Mouse (Mus musculus): Measurements from ENCODE around the gene Utrn. TPM values are rescaled to one million over a fixed set of nuclear protein-coding genes. Genes with fewer than 3 reads are reported as not detected.

Gene Utrn
- 34.1 and 36.9 TPM in 2 replicates for polyA plus RNA-seq (2012; rRNA removed)
- 76.0 and 82.2 TPM in 2 replicates for polyA plus RNA-seq (2014; fragmentation: Nextera tagmentation; extraction: Ambion mirVana)

GRCm38 (mm10) chr10:12869029-12869671, at the start of gene Utrn:
Gene Utrn, minus strand, starts transcription at chr10:12869365.
- Histone ChIP-seq H3K4me2 (replicated peaks; ENCODE audit: low read depth, low read length, severe bottlenecking) (peak within 1 kb of the TSS; percentile 83), H3K4me1 (ENCODE audit: control insufficient read depth, insufficient read depth, low read length) (peaks cover 4% of the 10 kb centered on the region; the same call in 1 of the 2 replicates), H3K27ac (replicated peaks; ENCODE audit: low read depth, low read length) (peak within 1 kb of the TSS; percentile 90), H3K4me3 (replicated peaks; ENCODE audit: low read length) (peak within 1 kb of the TSS; percentile 74), H3K9ac (ENCODE audit: low read depth, low read length, severe bottlenecking) (peak within 1 kb of the TSS; percentile 88), H3K36me3 (ENCODE audit: control insufficient read depth, insufficient read depth, low read length) (no peaks in the 10 kb centered on the region), H3K9me3 (ENCODE audit: control insufficient read depth, low read length) (no peaks in the 10 kb centered on the region), H3K27me3 (ENCODE audit: control insufficient read depth, insufficient read depth, low read length) (no peaks in the 10 kb centered on the region)
- peak; percentile 56; the same call in 1 of the 2 replicates for TF ChIP-seq POLR2A (IDR thresholded peaks at IDR 0.05; ENCODE audit: borderline replicate concordance, extremely low read depth, insufficient read depth, insufficient read length)
- ATAC-seq (ENCODE audit: low FRiP score, low read depth) (peak; percentile 92), DNase-seq (ENCODE audit: low spot score) (peak; percentile 85)
- WGBS = 0% methylated on average over 50 of the region's 77 CpGs

GRCm38 (mm10) chr10:12917626-12918025, 48.5 kb upstream of the Utrn start:
- 59% methylated on average over 1 of the region's 1 CpGs for WGBS
- ATAC-seq (ENCODE audit: low FRiP score, low read depth) (no peak), DNase-seq (ENCODE audit: low spot score) (no peak)
- no peak overlapping the region for H3K27ac ChIP-seq (replicated peaks; ENCODE audit: low read depth, low read length)
- no peak for TF ChIP-seq POLR2A (IDR thresholded peaks at IDR 0.05; ENCODE audit: borderline replicate concordance, extremely low read depth, insufficient read depth, insufficient read length)
- no peak overlapping the region for H3K4me3 ChIP-seq (replicated peaks; ENCODE audit: low read length)
- H3K9me3 ChIP-seq (ENCODE audit: control insufficient read depth, low read length) = no peaks in the 10 kb centered on the region
- no peaks in the 10 kb centered on the region for H3K36me3 ChIP-seq (ENCODE audit: control insufficient read depth, insufficient read depth, low read length)
- H3K9ac ChIP-seq (ENCODE audit: low read depth, low read length, severe bottlenecking) = no peak overlapping the region
- no peak overlapping the region for H3K4me2 ChIP-seq (replicated peaks; ENCODE audit: low read depth, low read length, severe bottlenecking)
- H3K27me3 ChIP-seq (ENCODE audit: control insufficient read depth, insufficient read depth, low read length) = no peaks in the 10 kb centered on the region
- H3K4me1 ChIP-seq (ENCODE audit: control insufficient read depth, insufficient read depth, low read length) = no peaks in the 10 kb centered on the region

GRCm38 (mm10) chr10:12916376-12916775, 47.2 kb upstream of the Utrn start:
- 87% methylated on average over 6 of the region's 6 CpGs for WGBS
- no peak for ATAC-seq (ENCODE audit: low FRiP score, low read depth)
- no peak for DNase-seq (ENCODE audit: low spot score)
- Histone ChIP-seq H3K27me3 (ENCODE audit: control insufficient read depth, insufficient read depth, low read length) (no peaks in the 10 kb centered on the region), H3K4me1 (ENCODE audit: control insufficient read depth, insufficient read depth, low read length) (peaks cover 3% of the 10 kb centered on the region; the same call in 1 of the 2 replicates), H3K36me3 (ENCODE audit: control insufficient read depth, insufficient read depth, low read length) (no peaks in the 10 kb centered on the region), H3K9ac (ENCODE audit: low read depth, low read length, severe bottlenecking) (no peak overlapping the region), H3K4me2 (replicated peaks; ENCODE audit: low read depth, low read length, severe bottlenecking) (no peak overlapping the region), H3K9me3 (ENCODE audit: control insufficient read depth, low read length) (no peaks in the 10 kb centered on the region), H3K4me3 (replicated peaks; ENCODE audit: low read length) (no peak overlapping the region), H3K27ac (replicated peaks; ENCODE audit: low read depth, low read length) (no peak overlapping the region)
- no peak for TF ChIP-seq POLR2A (IDR thresholded peaks at IDR 0.05; ENCODE audit: borderline replicate concordance, extremely low read depth, insufficient read depth, insufficient read length)

GRCm38 (mm10) chr10:12915826-12916225, 46.7 kb upstream of the Utrn start:
- H3K9ac ChIP-seq (ENCODE audit: low read depth, low read length, severe bottlenecking) = no peak overlapping the region
- no peak overlapping the region for H3K27ac ChIP-seq (replicated peaks; ENCODE audit: low read depth, low read length)
- no peak overlapping the region for H3K4me2 ChIP-seq (replicated peaks; ENCODE audit: low read depth, low read length, severe bottlenecking)
- DNase-seq (ENCODE audit: low spot score) (no peak), ATAC-seq (ENCODE audit: low FRiP score, low read depth) (no peak)
- whole genome bisulfite sequencing = 61% methylated on average over 7 of the region's 7 CpGs
- TF ChIP-seq POLR2A (IDR thresholded peaks at IDR 0.05; ENCODE audit: borderline replicate concordance, extremely low read depth, insufficient read depth, insufficient read length) = no peak
- H3K4me3 ChIP-seq (replicated peaks; ENCODE audit: low read length) = no peak overlapping the region
- H3K4me1 ChIP-seq (ENCODE audit: control insufficient read depth, insufficient read depth, low read length) = peaks cover 3% of the 10 kb centered on the region; the same call in 1 of the 2 replicates
- H3K27me3 ChIP-seq (ENCODE audit: control insufficient read depth, insufficient read depth, low read length) = no peaks in the 10 kb centered on the region
- H3K9me3 ChIP-seq (ENCODE audit: control insufficient read depth, low read length) = no peaks in the 10 kb centered on the region
- no peaks in the 10 kb centered on the region for H3K36me3 ChIP-seq (ENCODE audit: control insufficient read depth, insufficient read depth, low read length)

GRCm38 (mm10) chr10:12914203-12914602, 45.0 kb upstream of the Utrn start:
- H3K9ac ChIP-seq (ENCODE audit: low read depth, low read length, severe bottlenecking) = no peak overlapping the region
- no peak overlapping the region for H3K4me3 ChIP-seq (replicated peaks; ENCODE audit: low read length)
- no peaks in the 10 kb centered on the region for H3K36me3 ChIP-seq (ENCODE audit: control insufficient read depth, insufficient read depth, low read length)
- no peak overlapping the region for H3K4me2 ChIP-seq (replicated peaks; ENCODE audit: low read depth, low read length, severe bottlenecking)
- no peaks in the 10 kb centered on the region for H3K9me3 ChIP-seq (ENCODE audit: control insufficient read depth, low read length)
- H3K4me1 ChIP-seq (ENCODE audit: control insufficient read depth, insufficient read depth, low read length) = peaks cover 3% of the 10 kb centered on the region; the same call in 1 of the 2 replicates
- ATAC-seq (ENCODE audit: low FRiP score, low read depth) (no peak), DNase-seq (ENCODE audit: low spot score) (no peak)
- 89% methylated on average over 1 of the region's 1 CpGs for WGBS
- no peaks in the 10 kb centered on the region for H3K27me3 ChIP-seq (ENCODE audit: control insufficient read depth, insufficient read depth, low read length)
- no peak overlapping the region for H3K27ac ChIP-seq (replicated peaks; ENCODE audit: low read depth, low read length)
- no peak for TF ChIP-seq POLR2A (IDR thresholded peaks at IDR 0.05; ENCODE audit: borderline replicate concordance, extremely low read depth, insufficient read depth, insufficient read length)

All from limb, embryonic 14.5 days (tissue).